Mouse (Mus musculus) left cerebral cortex, postnatal 10 days (tissue): ENCODE data around the gene Cd244a. TPM values are rescaled to one million over a fixed set of nuclear protein-coding genes. Genes with fewer than 3 reads are reported as not detected.

Experiments
- DNase-seq, 2 experiments: peaks; one replicate each; pipeline ENCODE4 v3.0.0; 2021 to 2022; ENCODE audit warnings: low spot score in 2 of 2, mixed read lengths in 1 of 2; ENCODE audit errors: extremely low spot score in 1 of 2
- intact Hi-C: fragments of 180-260 bp; cut with DNase I; formaldehyde crosslinking; loops from one replicate; pipeline ENCODE4 v1.15.1; 2025
- total RNA-seq, 2 experiments: library from RNA; stranded (reverse); gene quantifications; 2 replicates each; pipeline ENCODE4 v1.2.3; 2021

The Cd244a gene
- total RNA-seq, 2 experiments from 2014 or later: not detected

DNA sequence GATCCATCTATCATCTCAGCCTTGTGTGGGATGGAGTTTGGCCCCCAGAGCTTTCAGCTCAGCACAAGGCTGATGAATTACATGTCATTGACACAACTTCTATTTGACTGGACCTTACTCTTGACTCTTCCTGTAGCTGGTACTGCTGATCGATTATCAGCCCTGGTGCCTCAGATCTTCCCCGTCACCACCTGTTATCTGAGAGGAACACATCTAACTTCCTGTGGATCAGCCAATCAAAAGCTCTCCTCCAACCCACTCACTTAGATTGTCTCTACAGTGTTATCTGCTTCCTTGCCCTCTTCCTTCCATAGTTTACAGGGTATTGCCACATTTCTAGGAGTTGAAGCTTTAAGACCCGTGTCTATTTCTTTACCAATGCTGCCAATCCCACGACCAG, 6.9 kb downstream of the Cd244a start:
- intact Hi-C loops: loop anchor here (5.0 to 10.0 kb wide), 2 partner anchors 64 to 201 kb away; partner anchors contain the start of genes Alyref2 and Klhdc9
- DNase-seq: no peak

DNA sequence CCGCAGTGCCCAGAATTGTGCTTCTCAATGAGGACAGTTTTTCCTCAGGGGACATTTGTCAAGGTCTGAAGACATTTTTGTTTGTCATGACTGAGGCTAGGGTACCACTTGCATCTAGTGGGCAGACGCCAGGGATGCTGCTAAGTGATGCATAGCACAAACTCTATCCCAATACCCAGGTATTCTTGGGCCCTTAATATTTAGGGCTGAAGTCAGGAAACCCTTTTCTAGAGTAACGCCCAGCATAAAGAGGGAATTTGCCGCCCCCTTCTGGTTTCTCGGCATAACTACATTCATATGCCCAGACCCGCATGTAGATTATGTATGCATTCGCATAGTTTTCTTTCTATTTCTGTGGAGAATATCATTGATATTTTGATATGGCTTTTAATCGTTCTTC, 7.8 kb downstream of the Cd244a start:
- DNase-seq: peak; percentile 23 to 36
- intact Hi-C loops: loop anchor here (5.0 to 10.0 kb wide), 2 partner anchors 64 to 202 kb away; partner anchors contain the start of genes Alyref2 and Klhdc9

- DNase-seq: no peak
- intact Hi-C loops: loop anchor here (5.0 to 10.0 kb wide), 2 partner anchors 66 to 204 kb away; partner anchors contain the start of genes Alyref2 and Klhdc9
Observed at GRCm38 (mm10) chr1:171568436-171568835, 9.4 kb downstream of the Cd244a start.

DNA sequence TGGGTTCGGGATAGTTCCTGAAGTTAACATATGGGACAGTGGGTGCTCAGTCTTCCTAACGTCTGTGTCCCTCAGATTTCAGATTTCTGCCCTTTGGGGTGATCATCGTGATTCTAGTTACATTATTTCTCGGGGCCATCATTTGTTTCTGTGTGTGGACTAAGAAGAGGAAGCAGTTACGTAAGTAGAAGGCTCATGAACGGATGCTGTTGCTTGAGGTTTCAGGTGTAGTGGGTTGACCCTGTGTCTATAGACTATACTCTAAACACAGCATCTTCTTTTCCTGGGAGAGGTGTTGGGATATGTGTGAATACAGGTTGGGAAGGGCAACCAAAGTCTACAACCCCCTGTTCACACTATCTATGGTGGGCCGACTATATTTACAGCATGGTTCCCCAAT, 18.2 kb downstream of the Cd244a start:
- no peak for DNase-seq
- intact Hi-C loops: no loop called here

GRCm38 (mm10) chr1:171584584-171584983, 25.6 kb downstream of the Cd244a start:
- intact Hi-C loops: no loop called here
- DNase-seq: no peak

DNA sequence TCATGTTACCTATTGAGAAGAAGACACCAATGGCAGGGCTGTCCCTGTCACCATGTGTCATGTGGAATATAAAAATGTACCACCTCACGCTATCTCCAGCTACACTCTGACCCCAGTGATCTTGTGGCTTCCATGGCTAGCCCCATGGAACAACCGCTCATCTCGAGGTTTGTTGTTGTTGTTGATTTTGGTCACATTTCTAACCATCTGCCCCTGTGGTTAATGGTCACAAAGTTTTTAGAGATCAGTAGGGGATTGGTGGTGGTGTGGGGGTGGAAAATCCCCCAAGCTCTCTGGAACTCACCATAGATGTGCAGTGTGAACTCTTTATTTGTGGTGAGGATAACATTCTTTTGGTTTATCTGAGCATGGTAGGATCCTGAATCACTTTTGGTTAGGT, 45.7 kb downstream of the Cd244a start:
- intact Hi-C loops: no loop called here
- DNase-seq: no peak

DNA sequence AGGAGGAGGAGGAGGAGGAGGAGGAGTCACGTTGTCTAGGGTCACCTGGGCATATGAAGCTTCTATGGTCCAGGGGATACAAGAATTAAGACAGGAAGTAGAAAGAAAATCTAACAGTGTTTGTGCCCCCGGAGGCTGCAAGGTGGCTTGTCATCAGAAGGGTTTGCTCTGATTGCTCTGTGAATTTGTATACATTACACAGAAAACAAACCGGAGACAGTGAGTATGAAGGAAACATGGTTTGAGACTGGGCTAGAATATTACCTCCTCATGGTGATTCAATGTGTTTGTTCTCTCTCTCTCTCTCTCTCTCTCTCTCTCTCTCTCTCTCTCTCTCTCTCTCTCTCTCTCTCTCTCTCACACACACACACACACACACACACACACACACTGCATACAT, 47.7 kb downstream of the Cd244a start:
- intact Hi-C loops: no loop called here
- DNase-seq: no peak

DNA sequence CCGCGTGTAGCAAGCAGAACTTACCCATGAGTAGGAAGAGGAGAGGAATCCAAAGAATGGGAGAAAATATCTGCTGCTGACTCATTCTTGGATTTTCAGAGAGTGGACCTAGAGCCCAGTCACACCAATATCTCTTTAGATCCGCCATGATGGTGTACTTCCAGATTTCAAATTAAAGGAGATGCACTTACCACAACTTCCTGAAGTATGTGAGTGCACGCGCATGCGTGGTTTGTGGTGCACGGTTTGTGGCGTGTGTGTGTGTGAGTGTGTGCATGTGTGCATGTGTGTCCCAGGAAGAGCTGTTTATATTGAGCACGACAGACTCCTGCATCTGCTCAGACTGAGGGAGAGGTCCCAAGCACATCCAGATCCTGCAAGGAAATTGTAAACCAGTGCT, 48.2 kb downstream of the Cd244a start, which contains the start of gene Ly9:
Ly9 (minus strand) TSS at position 235 of the 400 bp plus-strand sequence.
- no peak for DNase-seq
- intact Hi-C loops: no loop called here

GRCm38 (mm10) chr1:171610026-171610425, 51.0 kb downstream of the Cd244a start:
- no peak for DNase-seq
- intact Hi-C loops: no loop called here

GRCm38 (mm10) chr1:171610781-171611180, 51.8 kb downstream of the Cd244a start:
- intact Hi-C loops: no loop called here
- no peak for DNase-seq

DNA sequence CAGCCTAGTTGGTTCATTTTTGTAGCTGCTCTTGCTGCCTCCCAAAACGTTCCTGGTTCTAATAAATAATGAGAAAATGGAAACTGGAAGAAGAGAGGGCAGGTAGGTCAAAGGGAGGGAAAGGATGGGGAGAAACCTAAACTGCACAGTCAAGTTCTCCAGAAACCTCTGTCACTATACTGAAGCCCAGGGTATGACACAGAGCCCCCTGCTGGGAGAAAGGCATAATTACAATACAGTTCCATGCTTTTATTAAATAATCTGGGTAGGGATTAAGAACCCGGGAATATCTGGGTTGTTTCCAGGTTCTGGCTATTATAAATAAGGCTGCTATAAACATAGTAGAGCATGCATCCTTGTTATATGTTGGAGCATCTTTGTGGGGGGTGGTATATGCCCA, 55.0 kb downstream of the Cd244a start:
- intact Hi-C loops: no loop called here
- DNase-seq: no peak

DNA sequence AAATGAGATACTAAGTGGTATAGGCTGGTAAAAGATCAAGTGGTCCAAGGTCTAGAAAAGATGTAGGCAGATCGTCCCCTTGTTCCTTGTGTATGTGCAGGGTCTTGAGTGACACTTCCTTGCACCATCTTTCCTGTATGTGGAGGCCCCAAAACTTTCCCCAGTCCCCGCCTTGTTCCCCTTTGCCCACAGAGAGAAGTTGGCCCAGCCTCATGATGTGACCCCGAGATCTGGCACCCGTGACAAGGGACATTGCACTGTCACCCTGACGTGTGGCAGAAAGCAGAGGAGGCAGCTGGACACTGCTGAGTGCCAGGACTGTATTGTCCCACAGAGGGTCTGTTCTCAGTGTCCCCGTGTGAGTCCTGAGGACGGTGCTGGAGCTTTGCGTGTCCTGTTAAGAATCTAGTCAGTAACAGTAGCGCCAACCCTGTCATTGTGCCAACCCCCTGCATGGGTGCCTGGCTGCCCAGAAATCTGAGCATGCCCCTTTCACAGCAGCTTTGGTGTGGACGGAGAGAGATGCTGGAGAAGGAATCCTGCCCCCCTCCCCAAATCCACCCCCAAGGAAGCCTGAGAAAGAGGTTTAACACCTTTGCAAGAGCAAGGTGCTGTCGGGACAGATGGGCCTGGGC, 58.0 kb downstream of the Cd244a start:
- DNase-seq: no peak
- intact Hi-C loops: no loop called here

GRCm38 (mm10) chr1:171619001-171619400, 60.0 kb downstream of the Cd244a start:
- peak; percentile 17 to 39 for DNase-seq
- intact Hi-C loops: no loop called here

DNA sequence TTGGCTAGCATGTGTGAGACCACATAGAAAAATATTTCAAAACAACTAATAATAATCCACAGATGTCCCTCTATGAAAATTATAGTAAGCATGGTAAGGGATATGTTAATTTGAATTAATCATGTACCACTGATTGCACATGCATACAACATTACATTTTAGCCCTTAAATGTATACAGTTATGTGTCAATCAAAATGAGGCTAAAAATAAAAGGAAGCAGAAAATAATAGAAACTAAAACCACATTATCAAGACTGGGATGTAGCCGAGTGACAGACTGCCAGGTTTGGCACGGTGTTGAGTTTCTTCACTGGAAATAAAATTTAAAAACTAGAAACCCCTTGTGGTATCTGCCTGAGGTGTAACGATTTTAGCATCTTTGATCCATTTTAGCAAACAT, 60.7 kb downstream of the Cd244a start:
- intact Hi-C loops: no loop called here

GRCm38 (mm10) chr1:171620091-171620490, 61.1 kb downstream of the Cd244a start:
- intact Hi-C loops: no loop called here
- DNase-seq: no peak

More for the DNA sequence above, 60.7 kb downstream of the Cd244a start:
- no peak for DNase-seq

DNA sequence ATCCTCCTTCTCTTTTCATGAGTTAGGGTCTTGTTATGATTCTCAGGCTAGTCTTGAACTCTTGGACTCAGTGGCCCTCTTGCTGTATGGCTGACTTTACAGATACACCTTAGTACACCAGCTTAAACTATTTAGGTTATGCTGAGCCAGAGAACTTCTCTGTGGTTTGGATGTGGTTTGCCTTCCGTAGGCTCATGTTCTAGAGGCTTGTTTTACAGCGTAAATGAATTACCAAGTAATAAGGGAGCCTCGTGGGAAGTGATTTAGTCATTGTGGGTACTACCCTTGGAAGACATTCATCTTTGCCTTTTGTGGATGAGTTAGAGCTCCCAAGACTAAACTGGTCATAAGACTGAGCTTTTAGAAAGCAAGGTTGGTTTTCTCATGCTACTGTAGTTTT, 68.8 kb downstream of the Cd244a start:
- DNase-seq: no peak
- intact Hi-C loops: no loop called here

- intact Hi-C loops: no loop called here
- no peak for DNase-seq
Observed at GRCm38 (mm10) chr1:171629168-171629567, 70.2 kb downstream of the Cd244a start.

DNA sequence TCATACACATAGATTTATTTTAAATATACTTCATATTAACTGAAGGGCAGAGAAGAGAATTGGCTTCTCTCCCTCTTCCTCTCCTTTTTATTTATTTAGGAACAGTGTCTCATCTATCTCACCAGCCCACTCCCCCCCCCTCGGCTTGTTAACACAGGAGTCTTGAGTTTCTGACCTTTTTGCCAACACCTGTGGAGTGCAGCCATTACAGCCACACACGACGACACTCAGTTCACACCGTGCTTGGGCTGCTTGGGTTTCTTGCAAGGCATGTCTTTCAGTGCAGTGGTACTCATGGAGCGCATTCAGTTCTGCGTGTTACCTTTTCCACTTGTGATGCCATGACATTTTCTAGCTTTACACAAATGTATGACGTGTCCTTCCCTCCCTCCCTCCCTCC, 71.0 kb downstream of the Cd244a start:
- intact Hi-C loops: no loop called here
- DNase-seq: no peak

- intact Hi-C loops: no loop called here
- peak; percentile 27 to 43 for DNase-seq
Observed at GRCm38 (mm10) chr1:171630912-171631311, 71.9 kb downstream of the Cd244a start.

DNA sequence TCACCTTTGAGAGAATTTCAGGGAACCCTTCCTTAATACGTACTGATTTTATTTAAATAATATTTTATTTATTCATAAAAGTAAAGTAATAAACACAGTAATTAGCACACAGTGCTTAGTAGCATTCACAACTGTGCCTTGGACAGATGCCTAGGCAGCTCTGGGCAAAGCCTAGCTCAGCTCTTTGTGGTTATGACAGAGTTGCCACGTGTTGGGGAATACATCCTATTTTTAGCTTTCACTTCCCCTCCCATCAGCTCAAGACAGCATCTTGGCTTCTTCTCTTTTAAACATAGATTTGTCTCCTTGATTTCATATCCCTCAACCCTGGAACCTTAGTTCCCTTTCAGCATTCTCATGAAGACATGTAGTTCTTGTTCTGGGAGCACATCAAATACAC, 72.5 kb downstream of the Cd244a start:
- DNase-seq: peak in 1 of 2 experiments; percentile 49
- intact Hi-C loops: no loop called here

DNA sequence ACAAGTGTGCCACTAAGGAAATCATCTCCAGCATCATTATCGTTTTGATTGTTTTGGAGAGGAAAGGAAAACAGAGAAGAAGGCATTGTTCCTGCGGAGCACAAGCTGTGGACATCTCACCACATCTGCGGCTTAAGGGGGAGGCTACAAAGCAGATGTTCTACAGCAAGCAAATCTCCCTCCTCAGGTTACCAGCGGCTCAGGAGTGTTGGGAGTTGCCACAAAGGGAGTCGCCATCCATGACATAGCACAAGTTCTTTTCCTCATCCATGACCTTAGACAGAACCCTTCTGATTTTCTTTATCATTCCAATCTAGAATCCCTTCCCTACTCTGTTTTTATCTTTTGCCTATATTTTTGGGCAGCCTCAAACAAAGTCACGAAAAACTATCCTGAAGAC, 76.7 kb downstream of the Cd244a start:
- no peak for DNase-seq

More for the DNA sequence above, 76.7 kb downstream of the Cd244a start:
- intact Hi-C loops: no loop called here
